Mouse (Mus musculus): ENCODE data around the gene Lim2.

DNA sequence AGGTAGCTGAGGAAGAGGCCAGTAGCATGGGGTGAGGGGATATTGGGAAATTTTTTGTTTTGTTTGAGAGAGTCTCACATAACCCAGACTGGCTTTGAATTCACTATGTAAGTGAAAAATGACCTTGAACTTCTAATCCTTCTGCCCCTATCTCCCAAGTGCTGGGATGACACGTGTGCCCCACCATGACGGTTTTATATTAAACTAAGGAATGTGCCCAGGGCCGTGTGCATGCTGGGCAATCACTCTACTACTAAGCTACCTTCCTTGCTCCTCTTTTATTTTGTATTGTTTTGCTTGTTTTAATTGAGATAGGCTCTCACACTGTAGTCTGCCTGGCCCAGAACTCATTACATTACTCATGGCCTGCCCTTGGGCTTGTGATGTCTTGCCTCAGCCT lies 13.6 kb downstream of the Lim2 start:
- TF ChIP-seq FLI1 (IDR thresholded peaks at IDR 0.05; ENCODE audit: low read length): no peak
- no peak for TF ChIP-seq GATA1 (IDR thresholded peaks at IDR 0.05; ENCODE audit: borderline replicate concordance, low read length)
